Mouse (Mus musculus): ENCODE results near the gene Cdkal1.

- no peak for TF ChIP-seq CTCF (IDR thresholded peaks at IDR 0.05; ENCODE audit: low read depth, low read length)
- TF ChIP-seq POLR2A (IDR thresholded peaks at IDR 0.05; ENCODE audit: borderline replicate concordance, low read depth, low read length), result no peak
These were observed 452.3 kb downstream of the Cdkal1 start for GRCm38 (mm10) chr13:29403217-29403616.

Measured in bone marrow macrophage, adult 2 months (primary cell).